Mouse (Mus musculus) adrenal gland (tissue): ENCODE measurements at regions not wholly inside any gene's neighbourhood (a gene's known extent, or its start where the extent isn't known, plus 50 kb on each side); places are given as distances from the start of the nearest gene placed in this dataset.

ENCODE experiments used
- intact Hi-C: fragments of 180-260 bp; cut with DNase I; formaldehyde crosslinking; loops from one replicate; pipeline ENCODE4 v1.15.1; 2025

DNA sequence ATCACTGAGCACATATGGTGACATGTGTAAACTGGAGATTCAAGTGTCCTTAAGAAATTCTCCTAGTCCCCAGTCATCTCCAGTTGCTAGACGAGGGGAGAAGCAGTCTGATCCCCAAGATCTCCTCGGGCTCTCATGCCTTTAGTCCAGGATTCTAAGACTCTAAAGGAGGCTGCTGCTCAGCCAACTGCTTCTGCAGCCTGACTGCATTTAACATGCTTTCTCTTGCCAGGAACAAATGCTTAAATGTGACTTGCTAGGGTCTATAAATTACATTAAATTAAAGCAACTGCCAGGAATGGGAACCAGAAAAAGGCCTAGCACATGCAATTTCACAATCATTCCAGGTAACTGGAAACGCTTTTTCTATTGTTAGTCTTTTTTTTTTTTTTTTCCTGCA, 599.8 kb upstream of the Gcfc2 start:
- intact Hi-C loops = no loop called here

DNA sequence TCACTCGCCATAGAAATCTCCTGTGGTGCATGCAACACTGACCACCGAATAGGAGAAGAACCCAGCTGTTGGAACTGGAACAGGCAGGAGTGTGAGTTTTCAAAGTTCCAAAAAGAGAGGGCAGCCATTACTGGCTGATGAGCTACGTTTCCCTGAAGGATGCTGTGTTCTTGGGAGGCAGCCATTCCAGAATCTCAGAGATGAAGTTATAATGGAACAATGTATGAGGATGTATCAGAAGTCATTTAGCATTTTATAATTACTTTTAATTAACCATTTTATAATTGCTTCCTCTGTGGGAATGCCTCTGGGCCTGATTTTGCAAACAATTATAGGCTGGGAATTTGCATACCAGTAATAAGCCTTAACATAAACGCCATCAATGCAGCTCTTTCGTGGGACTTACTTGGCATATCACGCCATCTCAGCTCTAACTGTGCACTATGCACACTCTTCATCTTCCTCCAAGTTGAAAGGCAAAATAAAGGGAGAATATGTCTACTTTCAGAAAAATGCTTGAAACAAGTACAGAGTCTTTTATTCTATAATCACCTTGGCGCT, 559.4 kb upstream of the Gcfc2 start:
- intact Hi-C loops = no loop called here

DNA sequence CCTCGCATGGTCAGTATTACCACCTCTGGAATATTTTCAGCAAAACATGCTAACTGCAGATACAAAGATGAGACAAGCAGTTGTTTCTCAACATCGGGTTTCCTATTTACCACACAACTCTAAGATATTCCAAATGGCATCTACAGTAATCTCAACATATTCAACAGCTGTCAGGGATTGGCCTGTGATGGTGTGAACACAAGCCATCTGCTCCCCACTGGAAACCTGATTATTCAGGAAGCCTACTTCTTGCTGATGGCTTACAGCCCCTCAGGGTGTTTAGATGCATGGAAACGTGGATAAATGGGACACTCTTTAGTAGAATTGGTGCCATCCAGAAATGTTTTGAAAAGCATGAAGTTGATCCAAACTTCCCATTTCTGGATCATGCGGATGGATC, 535.0 kb upstream of the Gcfc2 start:
- intact Hi-C loops = no loop called here

DNA sequence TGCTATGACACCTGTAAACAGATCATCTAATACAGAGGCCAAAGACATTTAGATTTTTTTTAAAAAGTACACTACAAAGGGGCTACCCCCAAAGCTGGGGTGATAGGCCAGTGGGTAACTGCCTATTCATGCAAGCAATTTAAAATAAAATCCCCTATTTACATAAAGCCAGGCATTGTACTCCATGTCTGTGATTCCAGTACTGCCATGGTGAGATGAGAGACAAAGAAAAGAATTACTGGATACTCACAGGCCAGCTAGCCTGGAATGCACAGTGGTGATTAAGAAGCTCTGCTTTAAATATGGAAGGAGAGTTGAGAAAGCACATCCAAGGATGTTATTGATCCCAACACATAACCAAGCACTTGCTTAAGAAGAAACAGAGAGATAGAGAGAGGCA, 520.3 kb upstream of the Gcfc2 start:
- intact Hi-C loops = no loop called here

DNA sequence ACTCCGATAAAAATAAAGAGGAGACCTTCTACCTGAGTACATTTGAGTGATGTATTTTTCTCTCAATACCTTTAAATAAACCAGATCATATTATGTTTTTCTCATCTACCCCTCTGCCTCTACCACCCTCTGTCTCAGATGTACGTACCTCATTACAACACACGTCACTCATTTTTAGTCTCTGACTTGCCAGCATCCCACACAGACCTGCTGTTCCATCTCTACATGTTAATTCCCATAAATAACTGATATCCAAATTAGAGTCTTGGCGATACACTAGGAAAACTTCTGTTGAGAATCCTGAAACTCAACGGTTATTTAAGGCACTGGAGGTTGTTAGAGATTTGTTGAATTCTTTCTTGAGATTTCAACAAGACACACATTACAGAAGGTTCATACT, 509.9 kb upstream of the Gcfc2 start:
- intact Hi-C loops = no loop called here

DNA sequence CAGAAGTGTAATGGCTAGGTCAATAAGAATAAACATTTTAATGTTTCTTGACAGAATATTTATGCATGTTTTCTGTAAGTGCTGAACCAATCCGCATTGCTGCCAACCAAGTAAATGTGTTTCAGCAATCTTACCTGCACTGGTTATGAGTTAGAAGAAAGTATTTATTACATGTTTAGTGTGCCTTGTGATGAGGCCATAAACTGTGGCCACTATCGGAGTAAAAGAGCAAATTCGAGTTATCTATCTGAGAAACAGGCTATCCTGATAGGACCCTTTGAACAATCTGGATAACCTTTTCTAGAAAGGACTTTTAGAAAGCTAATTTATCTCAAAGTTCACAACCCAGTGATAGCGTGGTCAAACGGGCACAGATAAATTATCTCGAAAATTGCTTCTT, 488.7 kb upstream of the Gcfc2 start:
- intact Hi-C loops = no loop called here

DNA sequence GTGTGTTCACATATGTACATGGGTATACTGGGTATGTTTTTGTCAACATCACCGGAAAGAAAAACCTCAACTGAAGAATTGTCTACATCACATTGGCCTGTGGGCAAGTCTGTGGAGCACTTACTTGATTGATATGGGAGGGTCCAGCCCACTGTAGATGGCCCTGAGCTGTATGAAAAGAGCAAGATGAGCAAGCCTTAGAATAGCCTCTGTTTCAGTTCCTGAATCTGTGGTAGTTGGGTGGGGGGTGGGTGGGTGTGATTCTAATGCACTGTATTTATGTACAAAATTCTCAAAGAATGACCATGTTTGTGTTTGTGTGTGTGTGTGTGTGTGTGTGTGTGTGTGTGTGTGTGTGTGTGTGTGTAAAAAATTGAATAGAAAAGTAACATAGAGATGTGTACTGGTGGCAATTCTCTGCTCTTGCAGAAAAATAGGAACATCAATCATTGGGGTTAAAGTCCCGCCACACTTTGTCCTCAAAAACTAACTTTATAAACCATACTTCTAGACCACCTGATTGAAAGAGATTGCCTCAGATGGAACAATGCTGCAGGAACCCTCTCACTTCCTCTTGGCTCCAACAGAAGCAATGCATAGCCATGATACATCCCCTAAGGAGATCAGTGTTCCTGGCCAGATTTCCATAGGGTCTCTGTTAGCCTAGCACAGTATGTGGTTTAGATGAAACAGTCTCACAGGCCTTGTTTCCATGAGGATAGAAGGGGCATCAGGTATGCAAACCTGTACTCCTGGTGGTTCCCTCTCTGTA, 484.3 kb upstream of the Gcfc2 start:
- intact Hi-C loops = no loop called here

DNA sequence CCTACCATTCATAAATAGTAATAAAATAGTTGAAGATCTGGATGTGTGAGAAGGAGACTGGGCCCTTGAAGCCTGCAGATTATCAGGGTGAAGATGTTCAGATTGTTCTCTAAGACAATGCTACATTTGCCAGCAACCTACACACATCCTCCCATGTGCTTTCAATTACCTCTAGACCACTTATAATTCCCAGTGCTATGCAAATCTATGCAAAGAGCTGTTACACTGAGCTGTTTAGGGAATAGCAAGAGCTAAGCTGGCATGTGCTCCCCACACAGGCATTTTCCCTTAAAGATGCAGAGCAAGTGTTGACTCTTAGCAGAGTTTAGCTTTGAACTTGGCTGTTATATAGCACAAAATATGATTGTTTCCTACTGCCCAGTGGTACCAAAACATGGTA, 482.1 kb upstream of the Gcfc2 start:
- intact Hi-C loops = no loop called here

DNA sequence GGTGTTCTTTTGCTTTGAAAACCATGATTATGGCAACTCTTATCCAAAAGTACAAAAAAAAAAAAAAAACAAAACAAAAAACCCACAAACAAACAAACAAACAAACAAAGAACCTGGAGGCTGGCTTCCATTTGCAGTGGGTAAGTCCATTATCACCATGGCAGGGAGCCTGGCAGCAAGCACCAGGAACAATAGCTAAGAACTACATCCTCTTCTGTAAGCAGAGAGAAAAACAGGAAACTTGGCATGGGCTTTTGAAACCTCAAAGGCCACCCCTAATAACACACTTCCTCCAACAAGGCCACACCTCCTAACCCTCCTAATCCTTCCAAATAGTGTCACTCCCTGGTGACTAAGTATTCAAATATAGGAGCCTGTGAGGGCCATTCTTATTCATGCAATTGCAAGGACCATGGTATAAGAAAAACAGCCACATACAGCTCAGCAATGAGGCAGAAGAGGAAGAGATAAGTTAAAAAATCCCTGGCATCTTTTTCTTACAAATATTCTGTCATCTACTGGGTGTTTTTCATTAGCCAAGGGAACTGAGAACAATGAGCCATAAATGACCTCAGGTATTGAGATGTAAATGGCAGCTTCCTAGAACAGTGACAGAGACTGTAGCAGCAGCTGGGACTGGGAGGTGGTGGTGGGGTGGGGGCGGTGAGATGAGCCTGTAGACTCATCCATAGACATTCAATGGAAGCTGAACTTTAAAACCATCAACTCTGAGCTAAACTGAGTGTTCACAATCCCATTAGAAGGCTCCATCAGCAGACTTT, 477.3 kb upstream of the Gcfc2 start:
- intact Hi-C loops = no loop called here

DNA sequence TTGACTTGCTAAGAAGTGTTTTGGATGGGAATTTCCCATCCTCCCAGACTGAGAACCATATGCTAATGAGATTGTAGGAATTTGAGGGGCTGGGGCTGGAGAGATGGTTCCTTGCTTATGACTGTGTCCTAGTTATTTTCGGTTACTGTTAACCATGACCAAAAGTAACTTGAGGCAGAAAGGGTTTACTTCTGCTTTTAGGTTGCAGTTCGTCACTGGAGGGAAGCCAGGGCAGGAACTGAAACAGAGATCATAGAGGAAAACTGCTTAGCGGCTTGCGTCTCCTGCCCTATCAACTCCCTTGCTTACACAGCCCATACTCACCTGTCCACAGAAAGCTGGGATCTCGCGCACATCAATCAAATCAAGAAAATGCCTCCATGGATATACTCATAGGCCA, 475.8 kb upstream of the Gcfc2 start:
- intact Hi-C loops = no loop called here

DNA sequence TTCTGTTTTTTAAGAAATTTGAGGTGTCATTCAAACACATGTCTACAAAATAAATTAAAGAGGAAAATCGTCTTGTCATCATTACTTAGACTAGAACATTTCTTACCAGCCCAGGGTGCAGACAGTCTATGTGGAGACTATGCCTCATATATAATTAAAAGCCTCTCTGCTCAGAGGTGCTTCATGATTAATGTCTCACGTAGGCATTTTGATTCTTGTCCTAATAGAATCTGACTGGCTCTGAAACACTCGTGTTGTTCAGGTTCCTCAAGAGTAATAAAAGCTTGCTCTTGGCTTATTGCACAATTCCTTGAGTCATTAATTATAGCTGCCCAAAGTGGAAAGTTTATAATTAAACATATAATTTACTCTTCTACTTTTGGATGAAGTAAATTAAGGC, 475.1 kb upstream of the Gcfc2 start:
- intact Hi-C loops = no loop called here

DNA sequence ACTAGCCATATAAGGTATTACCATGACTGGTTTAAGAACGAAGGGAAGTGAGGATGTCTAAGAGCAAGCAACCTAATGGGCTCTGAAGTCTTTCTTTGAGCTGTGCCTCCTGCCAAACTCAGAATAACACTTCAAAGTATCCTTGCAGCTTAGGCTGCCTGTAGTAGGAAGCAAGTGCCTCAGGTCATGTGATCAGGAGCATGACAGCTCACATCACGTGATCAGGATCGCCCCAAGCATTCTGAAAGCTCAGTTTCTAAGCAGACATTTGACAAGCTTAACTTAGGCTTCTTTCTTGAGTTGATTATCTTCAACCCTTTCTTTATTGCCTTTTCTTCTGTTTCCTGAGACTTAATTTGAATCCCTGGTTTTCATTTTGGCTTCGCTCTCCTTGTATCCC, 462.4 kb upstream of the Gcfc2 start:
- intact Hi-C loops = no loop called here

DNA sequence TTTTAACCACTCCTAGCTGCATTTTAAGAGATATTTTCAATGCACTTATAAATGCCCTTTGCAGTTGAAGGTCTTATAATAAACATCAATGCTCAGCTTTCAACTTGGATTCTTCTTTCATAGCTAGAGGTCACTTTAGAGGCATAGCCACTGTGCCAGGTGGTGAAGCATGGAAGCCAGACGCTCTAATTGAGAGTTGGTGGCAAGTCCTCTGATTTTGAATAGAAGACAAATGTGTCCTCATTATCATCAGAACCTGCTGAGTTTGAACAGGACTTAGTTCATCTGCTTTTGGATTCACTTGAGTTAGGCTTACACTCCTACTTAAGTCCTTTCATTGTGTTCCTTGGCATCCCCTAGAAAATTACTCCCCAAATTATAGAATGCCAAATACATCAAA, 459.0 kb upstream of the Gcfc2 start:
- intact Hi-C loops = no loop called here

DNA sequence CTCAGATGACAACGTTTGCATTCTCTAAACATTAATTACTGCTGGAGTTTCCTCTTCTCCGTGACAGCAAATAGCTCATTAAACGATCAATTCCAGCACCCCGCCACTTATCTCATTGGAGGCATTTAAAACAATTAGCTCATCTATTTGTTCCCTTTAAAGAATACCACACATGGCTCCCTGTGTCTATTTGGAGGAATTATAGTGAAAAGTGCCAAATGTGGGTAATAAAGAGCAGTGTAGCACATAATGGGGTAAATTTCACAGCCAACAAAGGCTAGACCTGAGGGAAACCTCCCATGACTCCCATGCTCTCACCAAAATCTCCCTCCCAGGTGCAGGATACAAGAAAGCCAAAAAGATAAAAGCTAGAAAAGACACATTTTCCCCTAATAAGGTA, 456.9 kb upstream of the Gcfc2 start:
- intact Hi-C loops = no loop called here

DNA sequence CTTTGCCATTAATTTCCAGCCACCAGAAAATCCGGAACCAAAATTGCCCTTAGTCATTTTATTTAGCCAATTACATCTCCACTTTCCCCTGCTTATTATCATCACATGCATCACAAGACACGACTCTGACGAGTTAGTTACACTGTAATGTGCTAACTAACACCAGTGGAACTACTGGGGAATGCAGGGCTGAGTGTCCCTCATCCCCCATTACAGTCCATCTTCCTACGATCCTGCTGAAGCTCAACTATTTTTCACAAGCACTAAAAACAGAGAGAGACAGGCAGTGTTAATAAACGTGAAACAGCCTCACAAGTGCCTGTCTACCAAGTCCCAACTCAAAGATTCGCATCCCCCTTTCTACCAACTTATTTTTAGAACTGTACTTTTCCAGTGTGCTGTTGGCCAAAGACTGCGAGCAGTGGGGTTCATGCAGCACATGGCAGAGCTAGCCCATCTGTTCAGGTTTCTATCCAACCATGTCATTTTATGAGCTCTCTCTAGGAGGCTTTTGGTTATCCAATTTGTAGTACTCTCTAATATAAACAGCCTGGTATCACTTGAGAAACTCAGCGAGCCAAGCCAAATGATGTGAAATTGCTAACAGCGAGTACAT, 452.0 kb upstream of the Gcfc2 start:
- intact Hi-C loops = no loop called here

DNA sequence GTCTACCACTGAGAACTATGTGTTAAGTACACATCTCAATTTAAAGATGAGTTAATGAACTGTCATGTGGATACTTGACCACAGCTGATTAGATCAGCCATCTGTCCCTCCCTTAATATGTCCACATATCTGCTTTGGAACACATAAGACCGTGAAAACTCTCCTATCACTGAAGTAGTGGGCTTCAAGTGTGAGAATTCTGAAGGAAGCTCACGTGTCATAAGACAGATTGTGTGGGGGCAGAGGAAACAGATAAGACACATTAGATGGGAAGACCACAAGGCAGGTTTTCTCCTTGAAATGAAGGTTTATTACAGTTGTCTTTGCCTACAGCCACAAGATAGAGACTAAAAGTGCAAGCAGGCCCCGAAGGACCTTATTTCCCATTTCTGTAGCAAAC, 451.0 kb upstream of the Gcfc2 start:
- intact Hi-C loops = no loop called here

DNA sequence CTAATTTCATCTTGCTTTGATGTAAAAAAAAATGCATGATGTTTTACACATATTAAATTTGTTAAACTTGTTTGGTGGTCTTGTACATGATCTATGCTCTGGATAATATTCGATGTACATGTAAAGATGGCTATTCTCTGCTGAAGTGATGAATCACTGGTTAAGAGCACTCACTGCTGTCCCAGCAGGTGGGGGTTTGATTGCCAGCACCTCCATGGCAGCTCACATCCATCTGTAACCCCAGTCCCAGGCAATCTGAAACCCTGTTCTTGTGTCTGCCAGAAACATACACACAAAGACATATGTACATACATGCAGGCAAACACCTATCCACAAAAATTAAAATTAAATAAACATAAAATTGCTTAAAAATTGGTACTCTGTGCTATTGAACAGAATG, 448.7 kb upstream of the Gcfc2 start:
- intact Hi-C loops = no loop called here

DNA sequence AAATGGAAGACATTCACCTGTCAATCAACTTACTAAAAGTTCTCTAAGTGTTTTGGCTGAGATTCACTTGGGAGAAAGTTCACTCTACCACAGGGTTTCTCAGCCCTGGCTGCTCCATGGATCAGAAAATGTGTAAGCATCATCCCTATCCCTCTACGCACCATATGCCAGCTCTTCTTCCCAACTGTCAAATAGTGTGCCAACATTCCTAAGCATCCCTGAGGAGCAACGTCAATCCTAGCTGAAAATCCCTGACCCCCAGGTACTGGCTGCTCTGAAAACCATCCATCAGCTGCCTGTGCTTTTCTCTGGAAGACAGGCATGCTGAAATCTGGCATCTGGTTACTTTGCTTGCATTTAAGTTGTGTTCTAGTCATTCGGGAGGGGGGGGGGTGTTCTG, 436.5 kb upstream of the Gcfc2 start:
- intact Hi-C loops = no loop called here

DNA sequence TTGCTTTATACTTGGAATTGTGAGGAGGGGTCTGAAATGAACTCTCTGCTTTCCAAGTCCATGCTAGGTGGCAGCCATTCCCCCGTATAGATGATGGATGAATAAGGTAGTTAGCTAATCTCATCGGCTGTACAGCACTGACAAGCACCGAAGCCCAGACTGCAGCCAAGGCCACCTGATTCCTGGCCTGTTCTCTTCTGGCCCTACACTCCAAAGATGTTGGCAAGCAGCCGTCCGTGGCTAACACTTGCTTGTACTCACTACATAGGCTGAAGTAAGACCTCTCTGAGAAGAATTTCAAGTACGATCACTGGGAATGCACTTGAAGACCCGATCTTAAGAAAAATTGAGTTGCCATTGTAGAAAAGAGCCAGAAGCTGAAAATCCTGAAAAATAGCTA, 427.2 kb upstream of the Gcfc2 start:
- intact Hi-C loops = no loop called here

DNA sequence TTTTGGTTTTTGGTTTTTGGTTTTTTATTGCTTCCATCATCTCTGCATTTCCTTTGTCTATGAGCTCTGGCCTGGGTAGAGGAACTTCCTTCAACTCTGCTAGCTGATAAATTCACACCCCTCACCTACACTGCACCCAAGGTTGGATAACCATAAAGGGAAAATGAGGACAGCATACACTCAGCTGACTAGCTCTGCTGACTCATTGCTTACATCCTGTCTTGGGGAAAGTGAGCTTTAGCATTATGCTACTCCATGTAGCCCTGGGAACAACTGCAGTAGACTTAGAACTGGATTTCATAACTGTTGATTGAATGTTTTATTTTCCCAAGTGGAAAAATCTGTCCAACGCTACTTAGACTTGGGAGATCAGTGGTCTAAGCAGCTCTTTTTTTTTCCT, 406.3 kb upstream of the Gcfc2 start:
- intact Hi-C loops = no loop called here

DNA sequence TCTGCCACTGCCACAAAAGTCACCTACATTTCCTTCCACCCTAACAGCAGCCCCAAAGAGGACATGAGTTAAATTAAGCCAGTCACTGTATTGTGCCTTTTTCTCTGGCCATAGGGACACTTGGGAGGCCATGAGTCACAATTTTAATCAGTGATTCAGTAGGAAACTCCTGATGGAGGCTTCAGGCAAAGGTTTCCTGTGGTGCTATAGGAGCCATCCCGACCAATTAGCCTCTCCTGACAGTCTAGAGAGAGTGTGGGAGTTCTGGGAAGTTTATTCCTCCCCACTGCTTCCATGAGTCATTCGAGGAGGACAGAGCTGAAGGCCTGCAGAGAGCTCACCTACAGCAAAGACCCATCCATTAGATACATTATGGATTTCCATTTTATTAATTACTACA, 361.2 kb upstream of the Gcfc2 start:
- intact Hi-C loops = no loop called here

DNA sequence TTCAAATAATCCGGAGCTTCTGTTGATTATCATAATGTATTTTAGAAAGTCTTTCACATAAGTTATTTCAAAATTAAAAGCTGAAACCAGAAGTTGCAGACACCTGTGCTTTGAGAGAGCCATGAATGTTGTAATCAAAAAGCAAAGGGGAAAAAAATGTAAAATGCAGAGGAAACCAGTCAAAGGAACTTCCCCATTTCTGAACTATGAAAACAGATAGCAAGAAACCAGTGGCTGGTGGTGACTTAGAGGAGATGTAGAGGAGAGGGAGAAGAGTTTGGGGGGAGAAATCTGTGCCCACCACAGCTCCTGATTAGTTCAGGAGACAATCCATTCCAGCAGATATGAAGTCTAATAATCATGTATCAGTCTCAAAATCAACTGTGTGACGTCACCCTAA, 360.3 kb upstream of the Gcfc2 start:
- intact Hi-C loops = no loop called here
